Mouse (Mus musculus): ENCODE results near the gene Arhgdia.

- TF ChIP-seq CTCF (conservative IDR thresholded peaks at IDR 0.05; ENCODE audit: low read length): peak; percentile 45
- TF ChIP-seq NANOG (IDR thresholded peaks at IDR 0.05; ENCODE audit: borderline replicate concordance, low read length): no peak
- TF ChIP-seq POU5F1 (IDR thresholded peaks at IDR 0.05; ENCODE audit: borderline replicate concordance, low read length): no peak
These were observed 42.7 kb upstream of the Arhgdia start for GRCm38 (mm10) chr11:120623961-120624679.
